Mouse (Mus musculus): ENCODE measurements around the gene Bud31.
"Not testable (repeated sequence)": the region's sequence is repeated elsewhere in the genome, so short reads cannot be mapped to it uniquely, and the experiment has no call there.

- not testable (repeated sequence) for TF ChIP-seq GATA1, TAL1 (IDR thresholded peaks at IDR 0.05; ENCODE audit: low read length)
Observed at GRCm38 (mm10) chr5:145129773-145130172, 10.4 kb upstream of the Bud31 start.
